30 mouse cellular contexts compared by ENCODE assay signal in genomic region chr4:8989110-8989509, GRCm38 (mm10).
"Had no signal": no experiment of that assay in that cellular context is flagged by ENCODE, and none has a peak within 500 bp of the region (broad histone marks: within the 10 kb centered on the region; RNA-seq: fewer than 3 reads in every experiment).

No protein-coding gene starts in this region.

- DNase-seq: left cerebral cortex, postnatal 4 days; liver; liver, embryonic 13.5 days; liver, postnatal 0 days; lung, adult 18-20 months; lung, adult 2 months; lung, embryonic 14.5 days; lung, postnatal 10 days; lung, postnatal 14 days; lung, postnatal 36 days; lung, postnatal 4 days; midbrain, embryonic 14.5 days had no signal

- H3K9me3 ChIP-seq: limb, embryonic 10.5 days; limb, embryonic 12.5 days; limb, embryonic 13.5 days; limb, embryonic 15.5 days; liver, embryonic 12.5 days; liver, embryonic 13.5 days; liver, embryonic 15.5 days; lung, embryonic 15.5 days; midbrain, embryonic 10.5 days; midbrain, embryonic 12.5 days; midbrain, embryonic 13.5 days; midbrain, embryonic 15.5 days; neural tube, embryonic 12.5 days had no signal

- H3K4me3 ChIP-seq: limb, embryonic 10.5 days; limb, embryonic 12.5 days; limb, embryonic 13.5 days; limb, embryonic 15.5 days; liver, embryonic 12.5 days; liver, embryonic 13.5 days; liver, embryonic 15.5 days; lung, embryonic 15.5 days; midbrain, embryonic 10.5 days; midbrain, embryonic 12.5 days; midbrain, embryonic 13.5 days; midbrain, embryonic 15.5 days; myocyte; neural tube, embryonic 12.5 days had no signal

- H3K4me2 ChIP-seq: limb, embryonic 12.5 days; limb, embryonic 13.5 days; limb, embryonic 15.5 days; liver, embryonic 11.5 days; liver, embryonic 12.5 days; liver, embryonic 13.5 days; liver, embryonic 15.5 days; lung, embryonic 14.5 days; lung, embryonic 15.5 days; midbrain, embryonic 11.5 days; midbrain, embryonic 12.5 days; midbrain, embryonic 13.5 days; midbrain, embryonic 15.5 days; neural tube, embryonic 12.5 days had no signal

- ATAC-seq: liver, embryonic 12.5 days; liver, postnatal 0 days; lung, postnatal 0 days; midbrain, embryonic 13.5 days; midbrain, embryonic 15.5 days had no signal

- H3K36me3 ChIP-seq: limb, embryonic 10.5 days; limb, embryonic 12.5 days; limb, embryonic 13.5 days; limb, embryonic 15.5 days; liver, embryonic 12.5 days; liver, embryonic 13.5 days; liver, embryonic 15.5 days; lung, embryonic 15.5 days; midbrain, embryonic 10.5 days; midbrain, embryonic 12.5 days; midbrain, embryonic 13.5 days; midbrain, embryonic 15.5 days; neural tube, embryonic 12.5 days had no signal

- H3K27me3 ChIP-seq: liver, embryonic 12.5 days; liver, embryonic 13.5 days; liver, embryonic 15.5 days; midbrain, embryonic 12.5 days; midbrain, embryonic 13.5 days; midbrain, embryonic 15.5 days; neural tube, embryonic 12.5 days had no signal

- H3K4me1 ChIP-seq: liver, embryonic 12.5 days; liver, embryonic 15.5 days had no signal

- H3K27ac ChIP-seq: limb, embryonic 10.5 days; limb, embryonic 12.5 days; limb, embryonic 13.5 days; limb, embryonic 15.5 days; liver, embryonic 12.5 days; liver, embryonic 13.5 days; liver, embryonic 14.5 days; liver, embryonic 15.5 days; lung, embryonic 15.5 days; macrophage; midbrain, embryonic 12.5 days; midbrain, embryonic 13.5 days; midbrain, embryonic 15.5 days; neural tube, embryonic 12.5 days had no signal

- H3K9ac ChIP-seq: limb, embryonic 12.5 days; limb, embryonic 13.5 days; limb, embryonic 15.5 days; liver, embryonic 12.5 days; liver, embryonic 13.5 days; liver, embryonic 14.5 days; liver, embryonic 15.5 days; liver, postnatal 0 days; lung, embryonic 14.5 days; lung, embryonic 15.5 days; midbrain, embryonic 12.5 days; midbrain, embryonic 13.5 days; midbrain, embryonic 15.5 days; neural tube, embryonic 12.5 days had no signal
